Mouse (Mus musculus) forelimb bud, embryonic 11.5 days (tissue): ENCODE results near the gene Mettl26.
A peak's percentile ranks its signal among the peaks of the same experiment; 100 is the strongest.

Source experiments
- DNase-seq: peaks from one replicate; pipeline ENCODE4 v3.0.0-alpha.2; 2012; ENCODE audit warnings: low read depth, low spot score

Gene Mettl26

GRCm38 (mm10) chr17:25837076-25837410, 37.8 kb upstream of the Mettl26 start, which contains the start of gene Rhbdl1:
Rhbdl1 (minus strand) TSS chr17:25837295.
- DNase-seq, result no peak

GRCm38 (mm10) chr17:25837533-25837932, 37.3 kb upstream of the Mettl26 start:
- DNase-seq, result no peak

GRCm38 (mm10) chr17:25838904-25839303, 36.0 kb upstream of the Mettl26 start:
- DNase-seq, result no peak

- DNase-seq, result no peak
Observed at GRCm38 (mm10) chr17:25839455-25840235, 35.2 kb upstream of the Mettl26 start.

GRCm38 (mm10) chr17:25840519-25840918, 34.4 kb upstream of the Mettl26 start:
- no peak for DNase-seq

- DNase-seq, result no peak
Observed at GRCm38 (mm10) chr17:25841117-25841880, 33.6 kb upstream of the Mettl26 start, which contains the start of gene Gm20683. Gm20683 (minus strand) TSS chr17:25841763.

- DNase-seq, result no peak
Observed at GRCm38 (mm10) chr17:25842509-25842908, 32.4 kb upstream of the Mettl26 start.

GRCm38 (mm10) chr17:25843122-25843521, 31.8 kb upstream of the Mettl26 start:
- no peak for DNase-seq

- DNase-seq, result no peak
Observed at GRCm38 (mm10) chr17:25843636-25844395, 31.1 kb upstream of the Mettl26 start.

GRCm38 (mm10) chr17:25844396-25844901, 30.4 kb upstream of the Mettl26 start, which contains the start of gene Rhot2:
Rhot2 (minus strand) TSS chr17:25844851.
- DNase-seq, result peak; percentile 89

GRCm38 (mm10) chr17:25860229-25860628, 14.6 kb upstream of the Mettl26 start:
- no peak for DNase-seq

- DNase-seq, result peak; percentile 92
Observed at GRCm38 (mm10) chr17:25860832-25861703, 13.8 kb upstream of the Mettl26 start, which contains the start of gene Wdr90. Wdr90 (minus strand) TSS chr17:25861501.

- no peak for DNase-seq
Observed at GRCm38 (mm10) chr17:25861704-25862612, 12.9 kb upstream of the Mettl26 start.

GRCm38 (mm10) chr17:25863681-25864080, 11.2 kb upstream of the Mettl26 start:
- no peak for DNase-seq

- no peak for DNase-seq
Observed at GRCm38 (mm10) chr17:25864311-25864710, 10.6 kb upstream of the Mettl26 start.

GRCm38 (mm10) chr17:25865288-25865687, 9.6 kb upstream of the Mettl26 start:
- no peak for DNase-seq

- DNase-seq, result no peak
Observed at GRCm38 (mm10) chr17:25866172-25866571, 8.7 kb upstream of the Mettl26 start.

GRCm38 (mm10) chr17:25867509-25867835, 7.4 kb upstream of the Mettl26 start:
- no peak for DNase-seq

GRCm38 (mm10) chr17:25867836-25868600, 6.9 kb upstream of the Mettl26 start:
- DNase-seq, result no peak
